Mouse (Mus musculus) hindbrain, embryonic 10.5 days (tissue): ENCODE results near the gene Mgll. TPM values are rescaled to one million over a fixed set of nuclear protein-coding genes. Genes with fewer than 3 reads are reported as not detected.

Experiments
- DNase-seq: peaks from one replicate; pipeline ENCODE4 v3.0.0-alpha.2; 2017; ENCODE audit warnings: low spot score
- H3K27ac ChIP-seq: fragments of 300-500 bp; sonication (generic); 2 replicates; pipeline ENCODE4 v1.5.1; 2016; ENCODE audit warnings: mild to moderate bottlenecking, moderate library complexity
- H3K27me3 ChIP-seq: fragments of 300-500 bp; sonication (generic); 2 replicates; pipeline ENCODE4 v1.6.1; 2016; ENCODE audit warnings: mild to moderate bottlenecking; ENCODE audit not compliant: poor library complexity, insufficient read depth, severe bottlenecking
- H3K36me3 ChIP-seq: fragments of 300-500 bp; sonication (generic); 2 replicates; pipeline ENCODE4 v1.6.1; 2016; ENCODE audit warnings: mild to moderate bottlenecking, moderate library complexity
- H3K4me1 ChIP-seq: fragments of 300-500 bp; sonication (generic); replicated peaks from 2 replicates; pipeline ENCODE4 v1.6.1; 2016; ENCODE audit warnings: mild to moderate bottlenecking
- H3K4me3 ChIP-seq: fragments of 300-500 bp; sonication (generic); 2 replicates; pipeline ENCODE4 v1.5.1; 2016; ENCODE audit warnings: mild to moderate bottlenecking, moderate library complexity
- H3K9me3 ChIP-seq: fragments of 300-500 bp; sonication (generic); 2 replicates; pipeline ENCODE4 v1.6.1; 2016; ENCODE audit warnings: mild to moderate bottlenecking, moderate library complexity
- WGBS: fragments of 180-500 bp; shearing (Covaris S2); methylation state at CpG from one replicate; pipeline ENCODE4 v1.1.7; 2016; 5-methylcytosine and 5-hydroxymethylcytosine counted together
- polyA plus RNA-seq: library from polyadenylated mRNA; unstranded; fragments of >200 nt; fragmentation: Nextera tagmentation; extraction: Ambion mirVana; gene quantifications from 2 replicates; pipeline ENCODE4 v1.2.1, GENCODE M21; 2016

Gene Mgll
- polyA plus RNA-seq, 1 experiment from 2014 or later: 4.3 TPM

- no peaks in the 10 kb centered on the region for H3K36me3 ChIP-seq
- no peak overlapping the region for H3K27ac ChIP-seq
- no peak for DNase-seq
- H3K9me3 ChIP-seq: no peaks in the 10 kb centered on the region
- H3K27me3 ChIP-seq: no peaks in the 10 kb centered on the region; the same call in 1 of the 2 replicates
- no peak overlapping the region for H3K4me3 ChIP-seq
- 84% methylated on average over 5 of the region's 5 CpGs for WGBS
- H3K4me1 ChIP-seq: peaks cover 53% of the 10 kb centered on the region
Observed at GRCm38 (mm10) chr6:88770981-88771380, 46.8 kb downstream of the Mgll start.

GRCm38 (mm10) chr6:88772041-88772440 lies 47.8 kb downstream of the Mgll start:
- Histone ChIP-seq H3K27me3 (peaks cover 3% of the 10 kb centered on the region; the same call in 1 of the 2 replicates), H3K9me3 (no peaks in the 10 kb centered on the region), H3K4me1 (peaks cover 53% of the 10 kb centered on the region), H3K36me3 (no peaks in the 10 kb centered on the region), H3K27ac (no peak overlapping the region), H3K4me3 (no peak overlapping the region)
- DNase-seq: no peak
- WGBS: 86% methylated on average over 13 of the region's 13 CpGs

GRCm38 (mm10) chr6:88774055-88774454 lies 49.8 kb downstream of the Mgll start:
- Histone ChIP-seq H3K27ac (no peak overlapping the region), H3K27me3 (peaks cover 6% of the 10 kb centered on the region; the same call in 1 of the 2 replicates), H3K4me3 (no peak overlapping the region), H3K9me3 (no peaks in the 10 kb centered on the region), H3K4me1 (peaks cover 62% of the 10 kb centered on the region), H3K36me3 (no peaks in the 10 kb centered on the region)
- DNase-seq: no peak
- WGBS: 77% methylated on average over 9 of the region's 9 CpGs

- Histone ChIP-seq H3K4me3 (no peak overlapping the region), H3K4me1 (peaks cover 57% of the 10 kb centered on the region), H3K36me3 (no peaks in the 10 kb centered on the region), H3K27ac (no peak overlapping the region), H3K9me3 (no peaks in the 10 kb centered on the region), H3K27me3 (peaks cover 6% of the 10 kb centered on the region; the same call in 1 of the 2 replicates)
- 80% methylated on average over 14 of the region's 14 CpGs for WGBS
- DNase-seq: no peak
Observed at GRCm38 (mm10) chr6:88775267-88775666, 51.1 kb downstream of the Mgll start.

- DNase-seq: no peak
- peaks cover 6% of the 10 kb centered on the region; the same call in 1 of the 2 replicates for H3K27me3 ChIP-seq
- H3K36me3 ChIP-seq: no peaks in the 10 kb centered on the region
- H3K9me3 ChIP-seq: no peaks in the 10 kb centered on the region
- peaks cover 57% of the 10 kb centered on the region for H3K4me1 ChIP-seq
- no peak overlapping the region for H3K4me3 ChIP-seq
- 64% methylated on average over 13 of the region's 13 CpGs for WGBS
- no peak overlapping the region for H3K27ac ChIP-seq
Observed at GRCm38 (mm10) chr6:88776336-88776923, 52.2 kb downstream of the Mgll start.

- DNase-seq: no peak
- H3K4me1 ChIP-seq: peaks cover 59% of the 10 kb centered on the region
- peak overlapping the region; percentile 40; the same call in 1 of the 2 replicates for H3K27ac ChIP-seq
- no peaks in the 10 kb centered on the region for H3K9me3 ChIP-seq
- WGBS: 74% methylated on average over 8 of the region's 8 CpGs
- peaks cover 9% of the 10 kb centered on the region for H3K27me3 ChIP-seq
- H3K36me3 ChIP-seq: no peaks in the 10 kb centered on the region
- H3K4me3 ChIP-seq: no peak overlapping the region
Observed at GRCm38 (mm10) chr6:88776964-88777363, 52.8 kb downstream of the Mgll start.

GRCm38 (mm10) chr6:88778047-88778688 lies 54.0 kb downstream of the Mgll start:
- WGBS: 32% methylated on average over 8 of the region's 8 CpGs
- Histone ChIP-seq H3K4me1 (peaks cover 57% of the 10 kb centered on the region), H3K9me3 (no peaks in the 10 kb centered on the region), H3K36me3 (no peaks in the 10 kb centered on the region), H3K4me3 (no peak overlapping the region), H3K27ac (no peak overlapping the region), H3K27me3 (peaks cover 15% of the 10 kb centered on the region)
- no peak for DNase-seq

- WGBS: 87% methylated on average over 5 of the region's 5 CpGs
- no peak for DNase-seq
- Histone ChIP-seq H3K27me3 (peaks cover 15% of the 10 kb centered on the region), H3K4me1 (peaks cover 53% of the 10 kb centered on the region), H3K36me3 (no peaks in the 10 kb centered on the region), H3K27ac (no peak overlapping the region), H3K4me3 (no peak overlapping the region), H3K9me3 (no peaks in the 10 kb centered on the region)
Observed at GRCm38 (mm10) chr6:88779755-88780154, 55.5 kb downstream of the Mgll start.

- DNase-seq: no peak
- WGBS: 58% methylated on average over 4 of the region's 4 CpGs
- Histone ChIP-seq H3K4me3 (no peak overlapping the region), H3K27me3 (peaks cover 13% of the 10 kb centered on the region), H3K36me3 (no peaks in the 10 kb centered on the region), H3K9me3 (no peaks in the 10 kb centered on the region), H3K4me1 (peaks cover 56% of the 10 kb centered on the region), H3K27ac (peak overlapping the region; percentile 35; the same call in 1 of the 2 replicates)
Observed at GRCm38 (mm10) chr6:88781919-88782318, 57.7 kb downstream of the Mgll start.

- 59% methylated on average over 4 of the region's 4 CpGs for WGBS
- no peaks in the 10 kb centered on the region for H3K36me3 ChIP-seq
- no peak for DNase-seq
- H3K9me3 ChIP-seq: no peaks in the 10 kb centered on the region
- H3K27ac ChIP-seq: no peak overlapping the region
- peaks cover 57% of the 10 kb centered on the region for H3K4me1 ChIP-seq
- no peak overlapping the region for H3K4me3 ChIP-seq
- peaks cover 16% of the 10 kb centered on the region for H3K27me3 ChIP-seq
Observed at GRCm38 (mm10) chr6:88782981-88783397, 58.8 kb downstream of the Mgll start.

GRCm38 (mm10) chr6:88784691-88785173 lies 60.5 kb downstream of the Mgll start:
- 74% methylated on average over 7 of the region's 7 CpGs for WGBS
- Histone ChIP-seq H3K4me3 (no peak overlapping the region), H3K4me1 (peaks cover 63% of the 10 kb centered on the region), H3K9me3 (no peaks in the 10 kb centered on the region), H3K36me3 (no peaks in the 10 kb centered on the region), H3K27ac (no peak overlapping the region), H3K27me3 (peaks cover 16% of the 10 kb centered on the region)
- DNase-seq: no peak

- Histone ChIP-seq H3K4me1 (peaks cover 68% of the 10 kb centered on the region), H3K36me3 (no peaks in the 10 kb centered on the region), H3K4me3 (no peak overlapping the region), H3K9me3 (no peaks in the 10 kb centered on the region), H3K27me3 (peaks cover 16% of the 10 kb centered on the region), H3K27ac (peak overlapping the region; percentile 50; the same call in 1 of the 2 replicates)
- 79% methylated on average over 5 of the region's 5 CpGs for WGBS
- DNase-seq: no peak
Observed at GRCm38 (mm10) chr6:88785331-88785730, 61.1 kb downstream of the Mgll start.

- Histone ChIP-seq H3K27ac (peak overlapping the region; percentile 50), H3K4me1 (peaks cover 72% of the 10 kb centered on the region)
- WGBS: 62% methylated on average over 10 of the region's 10 CpGs
Observed at GRCm38 (mm10) chr6:88785781-88786542, 61.8 kb downstream of the Mgll start.

More at GRCm38 (mm10) chr6:88785781-88786542, 61.8 kb downstream of the Mgll start:
- DNase-seq: no peak
- H3K36me3 ChIP-seq: no peaks in the 10 kb centered on the region
- H3K27me3 ChIP-seq: peaks cover 16% of the 10 kb centered on the region
- no peaks in the 10 kb centered on the region for H3K9me3 ChIP-seq
- no peak overlapping the region for H3K4me3 ChIP-seq
